Mouse (Mus musculus): ENCODE data around the gene Grcc10. TPM values are rescaled to one million over a fixed set of nuclear protein-coding genes. Genes with fewer than 3 reads are reported as not detected.

Gene Grcc10
- polyA plus RNA-seq, 1 experiment from 2014 or later: 380 TPM

DNA sequence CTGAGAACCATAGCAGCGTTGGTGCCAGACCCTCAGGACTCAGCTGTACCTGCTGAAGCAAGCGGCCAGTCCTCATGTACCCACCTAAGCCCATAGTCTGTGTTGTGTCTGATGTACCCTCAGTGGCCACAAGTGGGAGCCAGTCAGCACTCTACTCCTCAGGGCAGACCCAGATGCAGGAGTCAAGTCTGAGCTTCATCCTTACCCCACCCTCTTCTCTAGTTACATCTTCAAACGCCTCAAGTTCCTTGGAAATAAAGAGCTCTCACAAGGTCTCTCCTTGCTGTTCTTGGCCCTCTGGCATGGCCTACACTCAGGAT is 38.4 kb downstream of the Grcc10 start:
- no peak overlapping the region for H3K27ac ChIP-seq (ENCODE audit: low read depth, low read length)
- no peak overlapping the region for H3K4me3 ChIP-seq (ENCODE audit: low read depth, low read length)
- H3K9me3 ChIP-seq (replicated peaks; ENCODE audit: control insufficient read depth, low read length): no peaks in the 10 kb centered on the region
- H3K4me2 ChIP-seq: no peak overlapping the region
- no peak overlapping the region for H3K9ac ChIP-seq (ENCODE audit: low read depth, low read length)
- H3K4me1 ChIP-seq (ENCODE audit: control insufficient read depth, insufficient read depth, low read length): no peaks in the 10 kb centered on the region
- H3K36me3 ChIP-seq (ENCODE audit: control insufficient read depth, insufficient read depth, low read length): peaks cover 24% of the 10 kb centered on the region
- no peaks in the 10 kb centered on the region for H3K27me3 ChIP-seq (ENCODE audit: control insufficient read depth, insufficient read depth, low read length)
- ATAC-seq (replicated peaks; ENCODE audit: insufficient number of reproducible peaks, low FRiP score, low TSS enrichment): no peak
- WGBS (ENCODE audit: insufficient replicate concordance): 51% methylated on average over 3 of the region's 3 CpGs

- H3K27ac ChIP-seq (ENCODE audit: low read depth, low read length): no peak overlapping the region
- H3K4me2 ChIP-seq: no peak overlapping the region
- peaks cover 24% of the 10 kb centered on the region for H3K36me3 ChIP-seq (ENCODE audit: control insufficient read depth, insufficient read depth, low read length)
- H3K9ac ChIP-seq (ENCODE audit: low read depth, low read length): no peak overlapping the region
- H3K4me3 ChIP-seq (ENCODE audit: low read depth, low read length): no peak overlapping the region
- no peaks in the 10 kb centered on the region for H3K4me1 ChIP-seq (ENCODE audit: control insufficient read depth, insufficient read depth, low read length)
- ATAC-seq (replicated peaks; ENCODE audit: insufficient number of reproducible peaks, low FRiP score, low TSS enrichment): no peak
- 90% methylated on average over 17 of the region's 17 CpGs for WGBS (ENCODE audit: insufficient replicate concordance)
- no peaks in the 10 kb centered on the region for H3K9me3 ChIP-seq (replicated peaks; ENCODE audit: control insufficient read depth, low read length)
- H3K27me3 ChIP-seq (ENCODE audit: control insufficient read depth, insufficient read depth, low read length): no peaks in the 10 kb centered on the region
Observed at GRCm38 (mm10) chr6:124702102-124702783, 38.9 kb downstream of the Grcc10 start.

- no peaks in the 10 kb centered on the region for H3K4me1 ChIP-seq (ENCODE audit: control insufficient read depth, insufficient read depth, low read length)
- ATAC-seq (replicated peaks; ENCODE audit: insufficient number of reproducible peaks, low FRiP score, low TSS enrichment): no peak
- no peak overlapping the region for H3K4me3 ChIP-seq (ENCODE audit: low read depth, low read length)
- H3K9me3 ChIP-seq (replicated peaks; ENCODE audit: control insufficient read depth, low read length): no peaks in the 10 kb centered on the region
- H3K36me3 ChIP-seq (ENCODE audit: control insufficient read depth, insufficient read depth, low read length): peaks cover 24% of the 10 kb centered on the region
- no peaks in the 10 kb centered on the region for H3K27me3 ChIP-seq (ENCODE audit: control insufficient read depth, insufficient read depth, low read length)
- no peak overlapping the region for H3K27ac ChIP-seq (ENCODE audit: low read depth, low read length)
- WGBS (ENCODE audit: insufficient replicate concordance): 73% methylated on average over 8 of the region's 8 CpGs
- H3K4me2 ChIP-seq: no peak overlapping the region
- H3K9ac ChIP-seq (ENCODE audit: low read depth, low read length): no peak overlapping the region
Observed at GRCm38 (mm10) chr6:124701338-124701737, 39.8 kb downstream of the Grcc10 start.

GRCm38 (mm10) chr6:124699962-124700610 is 41.1 kb downstream of the Grcc10 start:
- H3K9me3 ChIP-seq (replicated peaks; ENCODE audit: control insufficient read depth, low read length): no peaks in the 10 kb centered on the region
- H3K4me3 ChIP-seq (ENCODE audit: low read depth, low read length): no peak overlapping the region
- no peak overlapping the region for H3K9ac ChIP-seq (ENCODE audit: low read depth, low read length)
- H3K4me2 ChIP-seq: no peak overlapping the region
- no peak overlapping the region for H3K27ac ChIP-seq (ENCODE audit: low read depth, low read length)
- no peaks in the 10 kb centered on the region for H3K27me3 ChIP-seq (ENCODE audit: control insufficient read depth, insufficient read depth, low read length)
- peaks cover 20% of the 10 kb centered on the region for H3K36me3 ChIP-seq (ENCODE audit: control insufficient read depth, insufficient read depth, low read length)
- ATAC-seq (replicated peaks; ENCODE audit: insufficient number of reproducible peaks, low FRiP score, low TSS enrichment): no peak
- H3K4me1 ChIP-seq (ENCODE audit: control insufficient read depth, insufficient read depth, low read length): no peaks in the 10 kb centered on the region
- WGBS (ENCODE audit: insufficient replicate concordance): 87% methylated on average over 11 of the region's 11 CpGs

GRCm38 (mm10) chr6:124699366-124699765 is 41.8 kb downstream of the Grcc10 start:
- ATAC-seq (replicated peaks; ENCODE audit: insufficient number of reproducible peaks, low FRiP score, low TSS enrichment): no peak
- H3K4me3 ChIP-seq (ENCODE audit: low read depth, low read length): no peak overlapping the region
- peaks cover 14% of the 10 kb centered on the region for H3K36me3 ChIP-seq (ENCODE audit: control insufficient read depth, insufficient read depth, low read length)
- H3K27ac ChIP-seq (ENCODE audit: low read depth, low read length): no peak overlapping the region
- no peaks in the 10 kb centered on the region for H3K9me3 ChIP-seq (replicated peaks; ENCODE audit: control insufficient read depth, low read length)
- no peaks in the 10 kb centered on the region for H3K27me3 ChIP-seq (ENCODE audit: control insufficient read depth, insufficient read depth, low read length)
- no peaks in the 10 kb centered on the region for H3K4me1 ChIP-seq (ENCODE audit: control insufficient read depth, insufficient read depth, low read length)
- H3K4me2 ChIP-seq: no peak overlapping the region
- no peak overlapping the region for H3K9ac ChIP-seq (ENCODE audit: low read depth, low read length)
- WGBS (ENCODE audit: insufficient replicate concordance): 84% methylated on average over 4 of the region's 4 CpGs

- Histone ChIP-seq H3K9ac (ENCODE audit: low read depth, low read length) (no peak overlapping the region), H3K27ac (ENCODE audit: low read depth, low read length) (no peak overlapping the region), H3K36me3 (ENCODE audit: control insufficient read depth, insufficient read depth, low read length) (peaks cover 11% of the 10 kb centered on the region), H3K4me1 (ENCODE audit: control insufficient read depth, insufficient read depth, low read length) (no peaks in the 10 kb centered on the region), H3K9me3 (replicated peaks; ENCODE audit: control insufficient read depth, low read length) (no peaks in the 10 kb centered on the region), H3K4me3 (ENCODE audit: low read depth, low read length) (no peak overlapping the region), H3K27me3 (ENCODE audit: control insufficient read depth, insufficient read depth, low read length) (no peaks in the 10 kb centered on the region), H3K4me2 (no peak overlapping the region)
- 82% methylated on average over 6 of the region's 6 CpGs for WGBS (ENCODE audit: insufficient replicate concordance)
- ATAC-seq (replicated peaks; ENCODE audit: insufficient number of reproducible peaks, low FRiP score, low TSS enrichment): no peak
Observed at GRCm38 (mm10) chr6:124698751-124699150, 42.4 kb downstream of the Grcc10 start.

DNA sequence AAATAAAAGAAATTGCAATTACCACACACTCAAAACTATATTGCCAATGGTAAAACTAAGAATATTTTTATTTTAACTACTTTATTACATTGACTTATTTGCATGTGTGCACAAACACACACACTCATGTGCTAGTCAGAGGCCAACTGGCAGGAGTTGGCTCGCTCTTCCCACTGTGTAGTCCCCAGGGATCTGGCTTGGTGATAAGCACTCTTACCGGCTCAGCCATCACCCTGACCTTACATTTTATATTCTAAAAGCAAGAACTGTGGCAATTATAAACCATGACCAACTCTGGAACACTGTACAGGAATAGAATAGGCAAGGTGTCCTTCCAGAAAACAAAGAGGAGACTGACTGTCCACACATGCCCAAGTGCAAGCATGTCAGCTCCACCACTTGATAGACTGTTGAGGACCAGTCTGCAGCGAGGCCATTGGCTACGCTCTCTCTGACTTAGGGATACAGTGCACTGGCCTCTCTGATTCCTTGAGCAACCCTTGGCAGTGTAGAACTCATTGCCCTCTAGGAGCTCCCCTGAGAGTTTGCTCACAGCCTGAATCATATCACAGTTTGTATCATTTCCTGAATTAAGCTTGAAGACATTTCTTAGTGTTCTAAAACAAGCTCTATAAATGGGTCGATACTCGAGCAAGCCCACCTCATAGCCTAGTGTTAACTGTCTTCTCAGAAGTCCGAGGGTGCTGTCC is 44.6 kb downstream of the Grcc10 start:
- Histone ChIP-seq H3K4me2 (no peak overlapping the region), H3K36me3 (ENCODE audit: control insufficient read depth, insufficient read depth, low read length) (no peaks in the 10 kb centered on the region), H3K4me3 (ENCODE audit: low read depth, low read length) (no peak overlapping the region), H3K4me1 (ENCODE audit: control insufficient read depth, insufficient read depth, low read length) (no peaks in the 10 kb centered on the region), H3K9ac (ENCODE audit: low read depth, low read length) (no peak overlapping the region), H3K27me3 (ENCODE audit: control insufficient read depth, insufficient read depth, low read length) (no peaks in the 10 kb centered on the region), H3K27ac (ENCODE audit: low read depth, low read length) (no peak overlapping the region), H3K9me3 (replicated peaks; ENCODE audit: control insufficient read depth, low read length) (no peaks in the 10 kb centered on the region)
- ATAC-seq (replicated peaks; ENCODE audit: insufficient number of reproducible peaks, low FRiP score, low TSS enrichment): no peak
- WGBS (ENCODE audit: insufficient replicate concordance): 83% methylated on average over 7 of the region's 7 CpGs

- H3K4me2 ChIP-seq: no peak overlapping the region
- H3K4me1 ChIP-seq (ENCODE audit: control insufficient read depth, insufficient read depth, low read length): no peaks in the 10 kb centered on the region
- no peak overlapping the region for H3K27ac ChIP-seq (ENCODE audit: low read depth, low read length)
- ATAC-seq (replicated peaks; ENCODE audit: insufficient number of reproducible peaks, low FRiP score, low TSS enrichment): no peak
- no peaks in the 10 kb centered on the region for H3K9me3 ChIP-seq (replicated peaks; ENCODE audit: control insufficient read depth, low read length)
- H3K4me3 ChIP-seq (ENCODE audit: low read depth, low read length): no peak overlapping the region
- 77% methylated on average over 15 of the region's 15 CpGs for WGBS (ENCODE audit: insufficient replicate concordance)
- H3K27me3 ChIP-seq (ENCODE audit: control insufficient read depth, insufficient read depth, low read length): no peaks in the 10 kb centered on the region
- no peak overlapping the region for H3K9ac ChIP-seq (ENCODE audit: low read depth, low read length)
- no peaks in the 10 kb centered on the region for H3K36me3 ChIP-seq (ENCODE audit: control insufficient read depth, insufficient read depth, low read length)
Observed at GRCm38 (mm10) chr6:124694166-124694955, 46.8 kb downstream of the Grcc10 start.

Data from heart, embryonic 11.5 days (tissue).